Mouse (Mus musculus) cortical plate, adult 2 months (tissue): Measurements from ENCODE around the gene St5.

Experiments used
- CTCF ChIP-seq: fragments of 200-500 bp; IDR thresholded peaks from 2 replicates; pipeline ENCODE4 v1.5.1; 2011; ENCODE audit warnings: mild to moderate bottlenecking, control low read depth, low read length; ENCODE audit not compliant: insufficient read depth; ENCODE audit errors: extremely low read depth
- POLR2A ChIP-seq: fragments of 200-500 bp; IDR thresholded peaks from 2 replicates; pipeline ENCODE4 v1.6.1; 2011; ENCODE audit warnings: mild to moderate bottlenecking, low read length, control low read depth; ENCODE audit not compliant: insufficient read depth; ENCODE audit errors: extremely low read depth

GRCm38 (mm10) chr7:109617838-109618237, 85.6 kb downstream of the St5 start:
- TF ChIP-seq POLR2A: no peak
- no peak for TF ChIP-seq CTCF
